Mouse (Mus musculus): ENCODE data around the gene Bpifb6. TPM values are rescaled to one million over a fixed set of nuclear protein-coding genes. Genes with fewer than 3 reads are reported as not detected.

The Bpifb6 gene
- total RNA-seq (2015; ENCODE audit: low replicate concordance): not detected in 2 replicates
- not detected in 2 replicates for total RNA-seq (2017; ENCODE audit: low replicate concordance)

DNA sequence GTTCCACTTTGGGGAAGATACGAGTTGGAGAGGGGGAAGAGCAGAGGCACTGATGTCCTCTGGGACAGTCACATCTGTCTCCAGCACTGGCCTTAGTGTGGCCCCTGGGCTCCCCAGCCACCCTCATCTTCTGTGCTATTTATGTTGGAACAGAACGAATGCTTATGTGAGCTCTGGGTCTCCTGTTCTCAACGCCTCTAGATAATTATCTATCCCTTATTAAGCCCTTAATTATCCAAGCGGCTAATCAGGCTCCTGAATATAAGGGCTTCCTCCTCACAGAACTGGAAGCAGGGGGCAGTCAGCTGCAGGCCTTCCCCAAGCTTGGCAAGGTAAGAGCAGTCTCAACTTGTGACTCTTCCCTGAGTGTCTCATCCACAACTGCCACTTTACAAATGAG is at the start of gene Bpifb6:
Gene Bpifb6 (plus strand): TSS at position 301 of the 400 bp plus-strand sequence.
- ATAC-seq (replicated peaks; ENCODE audit: low FRiP score, poor library complexity, severe bottlenecking): no peak

- no peak for ATAC-seq (replicated peaks; ENCODE audit: low FRiP score, poor library complexity, severe bottlenecking)
Measured at GRCm38 (mm10) chr2:153851030-153851360, 49.2 kb upstream of the Bpifb6 start.

- no peak for ATAC-seq (replicated peaks; ENCODE audit: low FRiP score, poor library complexity, severe bottlenecking)
Measured at GRCm38 (mm10) chr2:153853544-153853943, 46.6 kb upstream of the Bpifb6 start.

DNA sequence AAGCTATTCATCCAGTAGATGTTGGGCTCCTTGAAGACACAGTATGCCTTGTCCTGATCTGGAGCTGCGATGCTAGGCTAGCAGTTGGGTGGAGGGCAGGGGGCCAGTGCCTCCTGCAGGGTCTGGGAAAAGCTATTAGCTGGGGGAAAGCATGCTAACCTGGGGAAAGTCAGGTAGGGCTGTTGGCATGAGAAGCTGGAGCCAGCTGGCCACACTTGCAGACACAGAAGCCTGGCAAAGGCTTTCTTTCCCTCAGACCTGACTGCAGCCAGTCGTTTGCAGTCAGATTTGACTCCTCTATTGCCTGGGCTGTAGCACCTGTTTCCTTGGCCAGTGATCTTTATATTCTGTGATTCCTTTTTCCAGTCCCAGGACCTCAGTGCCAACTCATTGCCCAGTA is 40.6 kb upstream of the Bpifb6 start:
- no peak for ATAC-seq (replicated peaks; ENCODE audit: low FRiP score, poor library complexity, severe bottlenecking)

DNA sequence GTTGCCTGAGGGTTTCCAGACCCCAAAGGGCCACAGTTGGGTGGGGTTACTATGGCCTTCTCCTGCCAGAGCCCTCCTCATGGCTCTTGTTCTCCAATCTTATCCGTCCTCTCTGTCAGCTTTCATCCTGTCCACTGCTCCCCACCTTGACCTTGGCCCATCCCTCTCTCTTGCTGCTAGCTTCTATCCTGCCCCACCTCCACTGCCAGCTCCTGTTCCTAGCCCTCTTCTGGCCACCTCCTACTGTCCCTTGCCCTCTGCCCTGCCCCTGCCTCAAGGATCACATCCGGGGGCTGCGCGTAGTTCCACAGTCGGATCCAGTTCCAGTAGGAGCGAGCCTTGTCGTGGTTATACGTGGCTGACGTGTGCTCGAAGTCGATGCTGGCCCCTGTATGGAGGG is 39.9 kb upstream of the Bpifb6 start:
- no peak for ATAC-seq (replicated peaks; ENCODE audit: low FRiP score, poor library complexity, severe bottlenecking)

DNA sequence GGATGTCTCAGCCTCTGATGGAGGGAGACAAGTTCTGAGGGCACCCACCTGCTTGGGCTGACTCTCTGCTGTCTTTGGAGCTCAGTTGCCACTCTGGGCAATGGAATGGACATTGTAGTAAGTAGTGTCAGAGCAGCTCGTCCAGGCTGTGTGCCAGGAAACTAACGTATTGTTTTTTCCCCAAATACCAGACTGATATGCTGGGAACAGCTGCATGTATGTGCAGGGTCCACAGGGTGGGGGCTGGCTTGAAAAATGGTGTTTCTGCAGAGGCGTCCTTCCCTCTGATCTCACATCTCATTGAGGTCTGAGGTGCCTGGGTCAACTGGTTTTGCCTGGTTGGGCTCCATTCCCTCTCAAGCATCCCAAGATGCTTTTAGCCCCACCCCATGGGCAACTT is 39.5 kb upstream of the Bpifb6 start:
- no peak for ATAC-seq (replicated peaks; ENCODE audit: low FRiP score, poor library complexity, severe bottlenecking)

DNA sequence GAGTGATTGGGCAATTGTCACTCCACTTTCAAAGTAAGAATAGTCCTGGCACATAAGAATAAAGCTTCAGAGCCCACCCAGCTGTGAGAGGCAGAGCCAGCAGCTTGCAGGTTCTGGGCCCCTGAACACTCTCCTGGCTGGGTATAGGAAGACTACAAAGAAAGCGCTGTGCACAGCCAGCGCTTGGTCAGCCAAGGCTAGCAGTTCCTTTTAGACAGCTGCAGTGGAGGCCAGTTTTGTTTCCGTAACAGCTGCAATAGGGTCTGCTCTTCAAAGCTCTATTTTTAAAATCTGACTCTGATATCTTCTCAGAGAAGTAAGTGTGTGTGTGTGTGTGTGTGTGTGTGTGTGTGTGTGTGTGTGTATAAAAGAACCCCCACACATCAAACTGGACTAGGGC is 38.2 kb upstream of the Bpifb6 start:
- ATAC-seq (replicated peaks; ENCODE audit: low FRiP score, poor library complexity, severe bottlenecking): no peak

GRCm38 (mm10) chr2:153870984-153871383 is 29.2 kb upstream of the Bpifb6 start, which contains the start of gene Sun5:
Sun5 (minus strand) TSS chr2:153871084.
- ATAC-seq (replicated peaks; ENCODE audit: low FRiP score, poor library complexity, severe bottlenecking): no peak

GRCm38 (mm10) chr2:153874745-153875144 is 25.4 kb upstream of the Bpifb6 start, which contains the start of gene Bpifb2:
Bpifb2 (plus strand) TSS chr2:153875045.
- no peak for ATAC-seq (replicated peaks; ENCODE audit: low FRiP score, poor library complexity, severe bottlenecking)

DNA sequence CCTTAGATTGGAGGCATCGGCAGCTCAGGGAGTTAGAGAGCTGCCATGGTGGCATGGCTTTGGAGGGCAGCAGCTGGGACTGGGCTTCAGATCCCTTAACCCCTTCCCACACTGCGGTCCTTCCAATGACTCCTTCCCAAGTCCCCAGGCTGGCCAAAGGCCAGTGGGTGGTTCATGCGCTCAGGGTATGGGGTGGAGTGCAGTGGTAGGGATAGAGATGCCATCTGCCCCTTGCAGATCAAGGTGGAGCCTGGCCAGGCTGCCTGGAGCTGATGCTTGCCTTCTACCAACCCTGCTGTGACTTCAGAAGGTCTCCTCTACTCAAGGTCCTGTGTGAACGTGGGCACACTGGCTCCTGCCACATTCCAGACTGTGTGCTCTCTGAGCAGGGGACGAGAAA is 1.1 kb upstream of the Bpifb6 start:
- no peak for ATAC-seq (replicated peaks; ENCODE audit: low FRiP score, poor library complexity, severe bottlenecking)

DNA sequence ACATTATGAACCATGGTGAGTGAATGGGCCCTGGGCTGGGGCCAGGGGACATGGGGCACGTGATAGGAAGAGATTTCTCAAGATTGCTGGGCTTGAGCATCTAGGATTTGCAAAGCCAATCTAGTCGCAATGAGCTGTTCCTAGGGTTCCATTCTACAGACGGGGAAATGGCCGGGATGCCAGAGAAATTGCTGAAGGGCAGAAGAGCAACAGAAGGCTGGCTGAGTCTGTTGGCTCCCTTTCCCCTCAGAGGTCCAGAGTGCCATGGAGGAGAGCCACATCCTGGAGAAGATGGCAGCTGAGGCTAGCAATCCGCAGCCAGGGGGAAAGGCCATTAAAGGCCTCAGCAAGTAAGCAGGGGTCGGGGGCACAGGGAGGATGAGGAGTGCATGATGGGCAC is 2.5 kb downstream of the Bpifb6 start:
- ATAC-seq (replicated peaks; ENCODE audit: low FRiP score, poor library complexity, severe bottlenecking): no peak

- ATAC-seq (replicated peaks; ENCODE audit: low FRiP score, poor library complexity, severe bottlenecking): no peak
Measured at GRCm38 (mm10) chr2:153906626-153907025, 6.4 kb downstream of the Bpifb6 start.

GRCm38 (mm10) chr2:153914151-153914550 is 14.0 kb downstream of the Bpifb6 start:
- ATAC-seq (replicated peaks; ENCODE audit: low FRiP score, poor library complexity, severe bottlenecking): no peak

GRCm38 (mm10) chr2:153917930-153918329 is 17.7 kb downstream of the Bpifb6 start, which contains the start of gene Bpifb3:
Bpifb3 (plus strand) TSS chr2:153918230.
- no peak for ATAC-seq (replicated peaks; ENCODE audit: low FRiP score, poor library complexity, severe bottlenecking)

DNA sequence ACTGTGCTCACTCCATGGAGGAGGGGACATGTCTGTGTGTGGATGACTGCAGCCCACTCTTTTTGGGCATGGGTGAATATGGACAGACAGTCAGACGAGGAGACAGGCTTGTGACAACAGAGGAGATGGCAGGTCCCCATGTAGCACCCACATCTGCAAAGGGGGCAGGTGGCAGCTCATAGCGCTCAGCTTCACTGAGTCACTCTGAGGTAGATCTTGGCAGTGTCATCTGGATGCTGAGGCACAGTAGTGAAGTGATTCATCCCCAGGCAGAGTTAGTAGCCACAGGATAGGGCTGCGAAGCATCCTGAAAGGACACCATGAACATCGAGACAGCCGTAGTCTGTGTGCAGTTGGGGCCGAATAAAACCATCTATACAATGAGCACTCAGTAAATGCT is 21.1 kb downstream of the Bpifb6 start:
- no peak for ATAC-seq (replicated peaks; ENCODE audit: low FRiP score, poor library complexity, severe bottlenecking)

GRCm38 (mm10) chr2:153929871-153930413 is 29.8 kb downstream of the Bpifb6 start:
- peak; percentile 50; the same call in 1 of the 2 replicates for ATAC-seq (replicated peaks; ENCODE audit: low FRiP score, poor library complexity, severe bottlenecking)

DNA sequence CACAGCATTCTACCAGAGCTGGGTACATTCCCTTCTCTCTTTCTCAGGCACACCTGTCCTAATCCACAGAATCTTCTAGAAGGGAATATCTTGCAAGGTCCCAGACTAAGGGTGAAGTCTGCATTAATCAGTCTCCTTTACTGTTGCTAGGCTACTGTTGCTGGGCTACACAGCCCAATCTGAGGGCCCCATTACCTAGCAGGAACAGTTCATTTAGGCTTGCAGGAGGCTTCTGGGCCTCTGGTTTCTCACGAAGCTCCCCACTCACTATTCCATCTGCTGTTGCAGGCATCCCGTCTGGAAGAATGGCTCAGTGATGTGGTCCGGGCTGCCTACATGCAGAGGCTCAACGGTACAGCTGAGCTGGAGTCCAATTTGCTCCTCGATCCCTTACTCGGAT is 30.9 kb downstream of the Bpifb6 start:
- ATAC-seq (replicated peaks; ENCODE audit: low FRiP score, poor library complexity, severe bottlenecking): no peak

GRCm38 (mm10) chr2:153933311-153933710 is 33.1 kb downstream of the Bpifb6 start:
- no peak for ATAC-seq (replicated peaks; ENCODE audit: low FRiP score, poor library complexity, severe bottlenecking)

DNA sequence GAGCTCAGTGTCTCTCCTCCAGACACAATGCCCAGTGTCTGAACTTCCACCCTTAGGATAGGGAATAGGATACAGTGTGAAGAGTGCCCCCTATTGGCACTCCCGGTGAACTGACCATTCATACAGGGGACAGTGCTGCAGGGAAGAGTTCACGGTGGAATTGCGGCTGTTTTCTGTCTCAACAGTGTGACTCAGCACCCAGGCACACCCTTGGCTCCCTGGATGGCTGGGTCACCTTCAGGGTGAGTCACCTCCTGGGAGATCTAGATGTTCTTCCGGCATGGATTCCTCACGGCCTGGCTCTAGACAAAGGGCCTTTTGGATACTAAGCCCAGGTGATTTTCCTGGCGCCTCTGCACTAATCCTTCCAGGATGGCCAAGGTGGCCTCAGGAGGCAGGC is 35.2 kb downstream of the Bpifb6 start:
- ATAC-seq (replicated peaks; ENCODE audit: low FRiP score, poor library complexity, severe bottlenecking): no peak

GRCm38 (mm10) chr2:153937843-153938242 is 37.7 kb downstream of the Bpifb6 start, which contains the start of gene Bpifb4:
Bpifb4 (plus strand) TSS chr2:153938212.
- no peak for ATAC-seq (replicated peaks; ENCODE audit: low FRiP score, poor library complexity, severe bottlenecking)

GRCm38 (mm10) chr2:153943537-153943936 is 43.3 kb downstream of the Bpifb6 start:
- ATAC-seq (replicated peaks; ENCODE audit: low FRiP score, poor library complexity, severe bottlenecking): no peak

DNA sequence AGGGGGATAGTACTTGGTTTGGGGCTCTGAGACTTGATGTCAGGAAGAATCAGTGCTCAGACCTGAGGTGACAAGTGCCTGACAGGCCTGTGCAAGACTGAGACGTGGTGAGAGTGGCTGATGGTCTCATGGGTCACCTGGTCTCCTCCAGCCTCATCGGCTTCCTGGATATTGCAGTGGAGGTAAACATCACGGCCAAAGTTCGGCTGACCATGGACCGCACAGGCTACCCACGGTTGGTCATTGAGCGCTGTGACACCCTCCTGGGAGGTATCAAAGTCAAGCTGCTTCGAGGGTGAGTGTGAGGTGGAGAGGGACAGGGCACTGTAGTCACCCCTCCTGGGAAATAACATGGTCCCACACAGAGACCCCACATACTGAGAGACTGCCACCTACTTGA is 44.4 kb downstream of the Bpifb6 start:
- no peak for ATAC-seq (replicated peaks; ENCODE audit: low FRiP score, poor library complexity, severe bottlenecking)
